19 mouse cellular contexts compared by ENCODE assay signal in the genomic region with DNA sequence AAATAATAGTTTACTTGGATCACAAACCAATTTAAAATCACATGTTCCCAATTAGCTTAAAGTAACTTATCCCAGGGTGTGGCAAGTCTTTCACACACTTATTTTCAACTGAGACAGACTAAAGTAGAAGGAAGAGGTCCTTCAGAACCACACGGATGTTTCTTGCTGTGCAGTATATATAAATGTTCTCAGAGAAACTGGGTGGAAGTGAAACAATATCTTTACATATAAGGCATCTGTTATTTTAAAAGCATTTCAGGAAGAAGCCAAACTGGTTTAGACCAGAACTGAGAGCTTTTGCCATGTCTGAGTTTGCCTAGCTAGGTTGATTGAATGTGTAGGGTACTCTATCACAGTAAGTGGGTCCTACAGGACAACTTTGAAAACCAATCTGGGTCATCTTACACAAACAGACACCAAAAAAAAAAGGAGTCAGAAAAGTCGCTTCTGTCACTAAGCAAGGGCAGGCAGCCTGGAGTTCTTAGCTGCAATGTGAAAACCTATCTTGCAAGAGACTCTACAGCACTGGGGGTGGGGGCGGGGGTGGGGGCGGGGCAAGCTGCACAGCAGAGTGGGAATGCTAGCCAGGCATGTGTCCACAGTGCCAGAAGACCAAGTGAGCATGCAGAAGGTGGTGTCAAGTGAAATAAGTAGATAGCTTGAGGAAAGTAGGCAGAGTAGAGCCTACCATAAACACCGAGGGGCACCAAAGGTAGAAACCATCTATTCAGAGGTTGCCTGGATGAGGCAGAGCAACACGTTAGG.
"Had no signal": no experiment of that assay in that cellular context is flagged by ENCODE, and none has a peak within 500 bp of the region (broad histone marks: within the 10 kb centered on the region; RNA-seq: fewer than 3 reads in every experiment).

No protein-coding gene starts in this region.

- H3K4me3 ChIP-seq: intestine, embryonic 15.5 days; layer of hippocampus, adult 2 months; limb, embryonic 12.5 days; limb, embryonic 15.5 days; lung, embryonic 15.5 days had no signal

- H3K36me3 ChIP-seq: intestine, embryonic 15.5 days; limb, embryonic 12.5 days; limb, embryonic 15.5 days; lung, embryonic 15.5 days had no signal

- H3K27me3 ChIP-seq: intestine, embryonic 15.5 days; limb, embryonic 12.5 days; limb, embryonic 15.5 days; lung, embryonic 15.5 days had no signal

- H3K9ac ChIP-seq: intestine, embryonic 15.5 days; limb, embryonic 12.5 days; limb, embryonic 15.5 days; liver, embryonic 14.5 days; liver, postnatal 0 days; lung, embryonic 15.5 days had no signal

- ATAC-seq: intestine, embryonic 15.5 days; liver, postnatal 0 days had no signal

- H3K9me3 ChIP-seq: intestine, embryonic 15.5 days; limb, embryonic 12.5 days; limb, embryonic 15.5 days; lung, embryonic 15.5 days had no signal

- H3K27ac ChIP-seq: intestine, embryonic 15.5 days; layer of hippocampus, adult 2 months; limb, embryonic 12.5 days; limb, embryonic 15.5 days; liver, embryonic 14.5 days; lung, embryonic 15.5 days; stomach, postnatal 0 days had no signal

- H3K4me2 ChIP-seq: intestine, embryonic 15.5 days; limb, embryonic 12.5 days; limb, embryonic 15.5 days; liver, embryonic 11.5 days; lung, embryonic 15.5 days; midbrain, embryonic 11.5 days had no signal

- H3K4me1 ChIP-seq: intestine, embryonic 15.5 days; limb, embryonic 12.5 days; limb, embryonic 15.5 days; lung, embryonic 15.5 days had no signal

- DNase-seq: kidney, adult 11 months; kidney, postnatal 14 days; layer of hippocampus, adult 9-11 months; left cerebral cortex, postnatal 4 days; liver, postnatal 0 days; lung, postnatal 10 days; lung, postnatal 36 days; midbrain, embryonic 14.5 days; right cerebral cortex, postnatal 4 days; thymus, postnatal 25 days had no signal
